Mouse (Mus musculus) retina, embryonic 14.5 days (tissue): ENCODE measurements around the gene Prss21.
A peak's percentile ranks its signal among the peaks of the same experiment; 100 is the strongest.
"Not testable (repeated sequence)": the region's sequence is repeated elsewhere in the genome, so short reads cannot be mapped to it uniquely, and the experiment has no call there.

Experiments
- DNase-seq: peaks from one replicate; pipeline ENCODE4 v3.0.0-alpha.2; 2015; ENCODE audit warnings: low spot score

Prss21 gene

DNA sequence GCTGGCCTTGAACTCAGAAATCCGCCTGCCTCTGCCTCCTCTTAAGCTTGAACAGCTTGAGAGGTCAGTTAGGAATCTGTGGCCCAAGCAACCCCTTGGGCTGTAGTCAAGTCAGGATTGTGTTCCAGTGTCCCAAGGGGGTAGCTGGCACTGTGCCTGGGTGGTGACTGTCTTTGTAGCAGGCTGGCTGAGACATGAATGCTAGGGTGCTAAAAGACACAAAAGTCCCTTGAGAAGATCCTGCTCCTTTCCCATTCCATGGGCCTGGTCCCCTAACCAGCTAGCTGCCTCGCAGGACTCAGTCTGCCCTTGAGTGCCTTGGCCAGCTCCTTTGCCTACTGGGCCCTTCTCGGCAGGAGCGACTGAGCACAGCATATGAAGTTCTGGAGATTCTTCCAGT lies 4.9 kb upstream of the Prss21 start:
- no peak for DNase-seq

DNA sequence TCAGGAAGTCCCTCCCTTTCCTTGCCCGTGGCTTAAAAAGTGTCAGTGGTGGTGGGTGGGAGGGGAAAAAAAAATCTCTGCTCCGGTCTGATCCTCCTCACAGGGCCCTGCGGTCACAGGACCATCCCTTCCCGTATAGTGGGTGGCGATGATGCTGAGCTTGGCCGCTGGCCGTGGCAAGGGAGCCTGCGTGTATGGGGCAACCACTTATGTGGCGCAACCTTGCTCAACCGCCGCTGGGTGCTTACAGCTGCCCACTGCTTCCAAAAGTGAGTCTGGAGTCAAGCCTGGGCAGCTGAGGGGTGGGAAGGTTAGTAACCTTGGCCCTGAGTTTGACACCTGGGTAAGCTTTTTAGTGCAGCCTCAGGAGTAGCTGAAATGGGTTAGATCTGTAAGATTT lies 657 bp downstream of the Prss21 start:
- DNase-seq: no peak

- peak; percentile 82 for DNase-seq
Observed at GRCm38 (mm10) chr17:23873884-23874856, 6.3 kb downstream of the Prss21 start.

GRCm38 (mm10) chr17:23876741-23877140 lies 8.9 kb downstream of the Prss21 start:
- DNase-seq: no peak

DNA sequence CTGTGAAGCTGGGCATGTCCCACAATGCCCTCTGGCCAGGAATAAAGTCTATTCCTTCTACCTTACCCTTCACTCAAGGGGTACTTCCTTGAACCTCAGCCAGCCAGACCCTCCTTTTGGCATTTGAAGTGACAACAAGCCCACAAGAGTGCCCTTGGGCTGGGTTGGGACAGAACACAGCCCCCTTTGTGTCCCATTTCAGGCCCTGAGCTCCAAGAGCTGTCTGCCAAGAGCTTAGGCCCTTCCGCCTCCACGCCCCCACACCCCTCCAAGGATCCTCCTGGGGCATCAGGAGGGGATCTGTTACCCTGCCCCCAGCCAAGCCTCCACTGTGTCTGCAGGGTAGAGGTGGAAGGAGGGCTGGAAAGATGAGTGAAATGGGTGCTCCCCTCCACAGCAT lies 9.3 kb downstream of the Prss21 start:
- no peak for DNase-seq

GRCm38 (mm10) chr17:23880576-23880975 lies 12.7 kb downstream of the Prss21 start, which contains the start of the genes Dcpp1 and Dcpp2:
TSS of gene Dcpp1 (plus strand) at chr17:23880876.
TSS of gene Dcpp2 (plus strand) at chr17:23880880.
- not testable (repeated sequence) for DNase-seq

- not testable (repeated sequence) for DNase-seq
Observed at GRCm38 (mm10) chr17:23917158-23917557, 49.3 kb downstream of the Prss21 start, which contains the start of gene Dcpp3. TSS of gene Dcpp3 (plus strand) at chr17:23917458.
